Mouse (Mus musculus): ENCODE data around the gene Podn.
"Not testable (repeated sequence)": the region's sequence is repeated elsewhere in the genome, so short reads cannot be mapped to it uniquely, and the experiment has no call there.

Gene Podn

DNA sequence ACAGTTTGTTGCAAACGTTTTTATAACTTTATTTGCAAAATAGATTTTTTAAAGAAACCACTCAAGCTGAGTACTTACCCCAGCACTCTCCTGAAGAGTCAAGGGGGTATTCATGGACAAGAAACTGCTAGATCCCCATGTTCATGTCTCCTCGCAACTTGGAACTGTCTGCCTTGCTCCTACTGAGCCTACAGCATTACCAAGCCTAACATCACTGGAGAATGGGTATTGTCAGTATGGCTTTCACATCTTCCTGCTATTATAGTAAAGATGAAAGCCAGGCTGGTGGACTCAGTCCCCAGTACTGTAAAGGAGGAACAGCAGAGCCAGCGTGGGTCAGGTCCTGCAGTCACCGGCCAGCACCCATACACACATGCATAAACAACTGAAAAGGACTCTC lies at the start of gene Podn:
Gene Podn, minus strand, starts transcription at position 101 of the 400 bp plus-strand sequence.
- DNase-seq (ENCODE audit: low spot score in 2 of 2): no peak

DNA sequence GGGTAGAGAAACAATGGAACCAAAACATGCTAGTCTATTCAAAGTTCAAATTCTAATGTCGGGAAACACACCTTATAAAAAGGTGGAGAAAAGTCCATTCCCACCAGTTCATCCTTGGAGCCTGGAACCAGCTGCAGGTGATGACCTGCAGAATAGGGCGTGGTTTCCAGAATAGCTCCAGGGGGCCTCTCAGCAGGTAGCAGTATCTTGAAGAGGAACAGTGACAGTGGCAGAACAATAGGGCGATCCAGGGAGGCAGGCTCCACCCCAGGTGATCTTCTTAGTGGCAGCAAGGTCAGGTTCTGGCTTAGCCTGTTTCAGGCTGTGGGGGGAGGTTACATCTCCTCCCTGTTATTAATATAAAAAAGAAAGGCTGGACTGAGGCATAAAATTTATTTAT lies 49.3 kb upstream of the Podn start:
- not testable (repeated sequence) for DNase-seq (ENCODE audit: low spot score in 2 of 2)

DNA sequence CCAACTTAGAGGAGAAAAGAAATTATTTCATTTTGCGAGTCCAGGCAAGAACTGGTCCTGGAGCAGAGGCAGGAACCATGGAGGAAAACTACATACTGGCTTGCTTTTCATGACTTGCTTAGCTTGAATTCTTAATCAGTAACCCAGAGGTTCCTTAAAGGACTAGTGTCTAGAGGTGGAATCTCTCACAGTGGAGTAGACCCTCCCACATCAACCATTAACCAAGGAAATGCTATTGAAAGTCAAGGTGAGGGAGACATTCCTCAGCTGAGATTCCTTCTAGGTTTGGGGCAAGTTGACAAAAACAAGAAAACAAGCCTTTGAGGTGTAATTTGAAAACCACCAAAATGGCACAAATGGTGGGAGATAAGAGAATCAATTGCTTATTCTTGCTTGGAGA lies 48.6 kb upstream of the Podn start, which contains the start of gene Scp2:
Gene Scp2, minus strand, starts transcription at position 119 of the 400 bp plus-strand sequence.
- no peak for DNase-seq (ENCODE audit: low spot score in 2 of 2)

DNA sequence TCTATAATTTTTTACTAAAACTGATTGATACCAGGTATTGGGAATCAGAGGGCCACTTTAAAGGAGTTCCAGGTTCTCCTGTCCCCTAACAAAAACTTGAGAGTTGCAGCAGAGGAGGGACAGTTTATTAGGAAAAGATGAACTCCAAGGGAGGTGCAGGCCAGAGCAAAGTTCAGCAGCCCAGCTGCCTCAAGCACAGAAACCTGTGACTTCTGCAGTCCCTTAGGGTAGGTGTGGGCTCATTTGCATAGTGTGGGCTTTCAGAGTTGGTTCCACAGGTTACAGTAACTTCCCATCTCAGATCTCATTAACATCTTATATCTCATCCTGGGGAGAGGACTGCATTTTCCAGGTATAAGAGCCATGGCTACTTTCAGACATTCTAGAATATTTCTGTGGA lies 47.5 kb upstream of the Podn start:
- DNase-seq (ENCODE audit: low spot score in 2 of 2): no peak

DNA sequence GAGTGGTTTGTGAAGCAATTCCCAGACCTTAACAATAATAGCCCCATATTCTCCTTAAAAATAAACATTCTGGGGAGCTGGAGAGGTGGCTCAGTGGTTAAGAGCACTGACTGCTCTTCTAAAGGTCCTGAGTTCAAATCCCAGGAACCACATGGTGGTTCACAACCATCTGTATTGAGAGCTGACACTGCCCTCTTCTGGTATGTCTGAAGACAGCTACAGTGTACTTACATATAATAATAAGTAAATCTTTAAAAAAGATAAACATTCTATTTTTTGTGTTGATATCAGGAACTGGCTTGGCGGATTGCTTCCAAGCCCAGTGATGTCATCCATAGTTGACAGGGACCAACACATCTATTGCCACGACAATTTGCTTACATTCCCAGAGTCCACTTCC lies 46.9 kb upstream of the Podn start:
- not testable (repeated sequence) for DNase-seq (ENCODE audit: low spot score in 2 of 2)

DNA sequence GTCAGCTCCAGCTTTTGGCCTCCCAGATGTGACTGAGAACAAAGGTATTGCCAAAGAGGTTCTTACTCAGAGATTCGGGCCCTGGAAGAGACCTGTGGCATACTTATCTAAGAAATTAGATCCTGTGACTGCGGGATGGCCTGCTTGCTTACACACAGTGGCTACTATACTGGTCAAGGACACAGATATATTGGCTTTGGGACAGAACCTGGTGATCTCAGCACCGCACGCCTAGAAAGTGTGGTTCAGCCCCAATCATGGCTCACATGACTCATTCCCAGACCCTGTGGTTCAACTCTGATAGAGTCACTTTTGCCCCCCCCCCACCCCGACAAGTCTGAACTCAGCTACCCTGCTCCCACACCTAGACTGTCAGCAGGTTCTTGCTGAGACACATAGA lies 40.7 kb upstream of the Podn start:
- DNase-seq (ENCODE audit: low spot score in 2 of 2): no peak

DNA sequence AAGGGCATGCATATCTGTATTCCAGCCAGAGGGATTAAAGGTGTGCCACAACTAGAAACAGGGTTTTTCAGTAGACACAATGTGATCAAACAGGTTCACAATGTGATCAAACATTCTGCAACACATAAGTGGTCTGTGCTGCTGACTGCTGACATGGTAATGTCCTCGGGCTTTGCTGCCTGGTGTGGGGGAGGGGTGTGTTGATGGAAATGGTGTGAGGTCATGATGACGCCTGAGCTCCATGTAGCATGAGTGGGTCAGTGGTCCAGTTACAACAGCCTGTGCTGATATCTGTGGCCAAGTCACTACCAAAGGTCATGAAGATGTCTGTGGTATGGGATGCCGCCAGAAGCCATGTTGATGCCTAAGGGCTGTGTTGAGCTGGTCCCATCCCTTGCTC lies 34.2 kb upstream of the Podn start:
- no peak for DNase-seq (ENCODE audit: low spot score in 2 of 2)

DNA sequence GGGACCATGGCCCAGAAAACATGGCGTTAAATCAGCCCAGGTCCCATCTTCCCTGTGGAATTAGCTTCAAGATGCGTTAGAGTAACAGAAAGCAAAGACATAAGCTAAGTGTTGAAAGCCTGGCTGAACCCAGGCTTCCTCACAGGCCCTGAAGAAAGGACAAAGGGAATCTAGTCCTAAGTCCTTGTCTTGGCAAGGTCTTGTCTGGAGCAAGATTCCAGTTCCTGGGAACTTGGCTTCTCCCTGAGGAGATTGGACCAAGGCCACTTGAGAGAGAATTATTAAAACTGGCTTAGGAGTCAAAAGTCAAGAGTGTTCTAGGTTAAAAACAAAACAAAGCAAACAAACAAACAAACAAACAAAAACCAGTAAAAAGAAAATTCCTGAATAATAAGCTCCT lies 32.1 kb upstream of the Podn start:
- DNase-seq (ENCODE audit: low spot score in 2 of 2): no peak

DNA sequence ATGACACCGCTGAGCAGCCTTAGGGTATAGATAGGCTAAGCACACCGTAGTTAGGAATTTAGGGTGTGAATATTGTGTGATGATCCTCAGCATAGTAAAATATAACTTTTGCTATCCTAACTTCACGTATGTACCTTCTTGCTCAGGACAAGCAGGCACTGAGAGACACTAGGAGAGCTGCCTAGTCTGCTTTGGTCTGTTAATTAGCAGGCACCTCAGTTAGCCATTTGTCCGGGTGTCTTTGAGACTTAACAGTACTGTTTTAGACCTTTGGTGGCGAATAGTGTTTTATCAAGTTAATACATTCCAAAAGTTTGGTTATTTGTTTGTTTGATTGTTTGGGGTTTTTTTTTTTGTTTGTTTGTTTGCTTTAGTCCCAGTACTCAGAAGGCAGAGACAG lies 31.3 kb upstream of the Podn start:
- DNase-seq (ENCODE audit: low spot score in 2 of 2): no peak

DNA sequence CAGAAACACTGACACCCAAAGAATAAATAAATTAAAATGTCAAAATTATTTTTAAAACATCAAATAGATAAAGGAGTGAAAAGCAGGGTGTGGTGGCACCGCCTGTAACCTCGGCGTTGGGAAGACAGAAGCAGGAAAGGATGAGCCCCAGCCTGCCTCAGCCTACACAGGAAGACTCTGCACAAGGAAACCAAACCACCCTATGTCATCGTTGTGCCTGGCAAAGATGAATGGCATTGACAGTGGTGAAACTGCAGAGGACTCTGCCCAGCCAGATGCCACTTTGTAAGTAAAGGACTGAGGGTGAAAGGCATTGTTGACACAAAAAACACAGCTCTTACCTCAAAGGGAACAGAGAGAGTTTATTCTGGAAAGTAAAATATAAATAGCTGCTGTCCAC lies 30.0 kb upstream of the Podn start:
- DNase-seq (ENCODE audit: low spot score in 2 of 2): no peak

DNA sequence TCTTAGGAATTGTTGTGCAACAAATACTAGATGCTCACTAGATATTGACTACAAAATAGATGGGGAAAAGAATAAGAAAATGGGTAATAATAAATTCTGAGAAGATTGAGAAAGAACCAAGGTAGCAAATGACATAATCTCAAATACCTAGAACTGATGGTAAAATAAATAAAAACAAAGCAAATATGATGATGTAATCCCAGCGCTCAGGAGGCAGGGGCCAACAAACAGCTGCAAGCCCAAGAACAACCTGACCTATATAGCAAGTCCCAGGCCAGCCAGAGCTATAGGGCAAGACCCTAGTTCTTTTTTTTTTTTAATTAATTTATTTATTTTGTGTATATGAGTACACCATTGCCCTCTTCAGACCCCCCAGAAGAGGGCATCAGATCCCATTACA lies 27.9 kb upstream of the Podn start:
- no peak for DNase-seq (ENCODE audit: low spot score in 2 of 2)

DNA sequence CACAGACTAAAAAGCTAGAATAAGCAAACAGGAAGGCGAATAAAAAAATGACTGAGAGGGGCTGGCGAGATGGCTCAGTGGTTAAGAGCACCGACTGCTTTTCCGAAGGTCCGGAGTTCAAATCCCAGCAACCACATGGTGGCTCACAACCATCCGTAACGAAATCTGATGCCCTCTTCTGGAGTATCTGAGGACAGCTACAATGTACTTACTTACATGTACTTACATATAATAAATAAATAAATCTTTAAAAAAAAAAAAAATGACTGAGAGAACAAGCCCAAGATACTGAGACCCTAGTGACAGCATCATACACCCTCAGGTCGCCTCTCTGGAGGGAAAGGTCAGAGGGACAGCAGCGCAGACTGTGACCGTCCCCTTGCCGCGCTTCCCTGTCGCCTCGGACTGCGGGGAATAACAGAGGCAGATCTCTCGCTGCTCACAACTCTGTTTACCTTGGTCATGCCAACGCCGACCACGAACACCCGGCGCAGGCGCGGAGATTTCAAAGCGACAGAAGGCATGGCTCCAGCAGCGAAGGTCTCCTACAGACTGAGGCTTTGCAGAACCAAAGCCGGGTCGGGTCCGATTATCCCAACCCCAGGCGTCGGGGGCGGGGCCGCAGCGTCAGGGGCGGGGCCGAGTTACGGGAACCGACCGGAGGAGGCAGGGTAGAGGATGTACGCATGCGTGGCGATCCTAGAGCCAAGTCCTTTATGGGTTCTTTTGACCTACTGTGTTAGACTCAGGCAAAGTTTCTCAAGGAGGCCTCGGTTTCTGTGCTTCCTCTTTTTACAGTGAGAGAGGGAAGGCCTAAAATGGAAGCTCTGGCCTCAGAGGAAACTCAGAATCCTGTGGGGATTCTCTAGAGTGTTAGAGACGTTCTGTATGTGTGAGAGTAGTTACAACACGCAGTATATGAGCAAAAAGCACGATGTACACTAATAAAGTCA lies 22.0 kb upstream of the Podn start:
- DNase-seq (ENCODE audit: low spot score in 2 of 2): peak; percentile 84 to 93

DNA sequence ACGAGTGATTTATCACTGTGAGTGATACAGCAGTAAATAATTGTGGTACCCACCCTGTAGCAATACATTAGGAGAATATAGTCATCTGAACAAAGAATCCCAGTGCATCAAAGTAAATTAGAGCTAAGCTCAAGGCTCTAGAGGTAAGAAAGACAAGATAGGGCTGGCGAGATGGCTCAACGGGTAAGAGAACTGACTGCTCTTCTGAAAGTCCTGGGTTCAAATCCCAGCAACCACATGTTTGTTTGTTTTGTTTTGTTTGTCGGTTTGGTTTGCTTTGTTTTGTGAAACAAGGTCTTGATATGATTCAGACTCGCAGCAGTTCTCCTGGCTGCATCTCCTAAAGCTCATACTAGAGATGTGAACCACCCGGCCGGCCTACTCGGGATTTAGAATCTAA lies 21.2 kb upstream of the Podn start:
- DNase-seq (ENCODE audit: low spot score in 2 of 2): no peak

DNA sequence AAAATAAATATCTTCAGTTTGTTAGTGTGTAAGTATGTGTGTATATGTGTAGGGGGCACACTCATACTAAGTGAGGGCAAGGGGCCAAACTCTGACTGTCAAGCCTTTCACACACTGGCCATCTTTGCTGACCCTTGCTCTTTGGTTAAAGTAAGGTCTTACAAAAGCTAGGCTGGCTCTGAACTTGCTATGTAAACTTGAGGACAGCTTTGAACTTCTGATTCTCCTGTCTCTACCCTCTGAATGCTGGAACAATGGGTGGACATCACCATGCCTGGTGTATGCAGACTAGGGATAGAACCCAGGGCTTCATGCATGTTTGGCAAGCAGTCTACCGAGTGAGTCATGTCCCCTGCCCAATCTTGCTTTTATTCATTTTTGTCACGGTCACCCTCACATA lies 20.2 kb upstream of the Podn start:
- no peak for DNase-seq (ENCODE audit: low spot score in 2 of 2)

DNA sequence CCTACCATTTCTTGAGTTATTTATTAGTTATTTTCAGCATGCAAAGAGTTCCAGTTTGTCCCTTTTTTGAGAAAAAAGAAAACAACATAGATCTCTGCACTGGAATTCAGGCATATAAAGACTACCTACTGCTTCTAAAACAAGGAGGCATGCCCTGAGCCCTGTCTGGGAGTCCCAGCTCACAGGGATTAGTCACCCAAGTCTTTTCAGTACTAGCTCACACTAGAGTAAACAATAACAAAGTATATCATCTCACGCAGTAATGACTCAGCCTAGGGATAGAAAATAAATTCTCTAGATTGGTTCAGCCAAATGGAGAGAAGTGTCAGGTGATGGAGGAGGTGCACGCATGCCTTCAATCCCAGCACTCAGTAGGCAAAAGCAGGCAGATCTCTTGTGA lies 14.5 kb upstream of the Podn start:
- no peak for DNase-seq (ENCODE audit: low spot score in 2 of 2)

DNA sequence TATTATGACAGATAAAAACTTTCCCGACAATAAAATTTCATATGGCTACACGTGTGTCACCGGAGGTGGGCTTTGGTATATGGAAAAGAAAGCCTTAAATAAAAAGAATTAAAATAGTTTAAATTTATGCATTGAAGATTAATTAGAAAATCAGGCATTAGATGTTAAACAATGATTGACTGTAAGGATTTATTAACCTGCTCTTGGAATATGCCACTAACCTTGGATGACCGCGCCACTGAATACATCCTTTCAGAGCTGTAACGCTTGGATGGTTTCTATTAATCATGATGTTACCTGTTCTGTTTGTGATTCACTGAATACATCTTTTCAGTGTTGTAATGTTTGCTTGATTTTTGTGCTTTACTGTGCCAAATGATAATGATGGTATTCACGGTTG lies 13.5 kb upstream of the Podn start:
- DNase-seq (ENCODE audit: low spot score in 2 of 2): no peak

DNA sequence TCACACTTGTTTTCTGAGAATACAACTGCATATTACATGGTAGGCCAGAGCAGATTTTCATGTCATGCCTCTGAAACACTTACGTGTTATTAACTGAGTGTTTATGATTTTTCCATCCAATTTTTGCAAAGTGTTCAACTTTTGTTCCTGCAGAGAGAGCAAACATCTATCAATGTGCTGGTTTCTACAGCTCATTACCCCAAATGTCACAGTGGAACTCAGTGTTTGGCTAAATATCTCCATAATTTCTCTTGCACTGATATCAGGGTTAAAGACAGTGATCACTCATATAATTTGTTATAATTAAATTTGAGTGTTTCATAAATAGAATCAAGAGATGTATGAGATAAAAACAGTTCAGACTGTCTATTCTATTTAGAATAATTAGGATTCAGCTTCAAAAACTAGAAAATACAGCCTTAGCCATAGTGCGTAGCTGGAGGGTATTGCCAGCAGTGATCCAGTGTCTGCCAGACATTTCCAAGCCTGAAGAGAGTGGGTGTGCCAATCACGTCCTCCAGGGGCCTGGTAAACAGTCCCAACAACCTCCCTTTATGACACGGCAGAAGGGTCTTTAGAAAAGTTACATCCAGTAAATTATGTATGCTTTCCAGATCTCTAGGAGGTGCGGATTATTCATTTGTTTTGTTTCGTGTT lies 3.4 kb downstream of the Podn start:
- no peak for DNase-seq (ENCODE audit: low spot score in 2 of 2)

DNA sequence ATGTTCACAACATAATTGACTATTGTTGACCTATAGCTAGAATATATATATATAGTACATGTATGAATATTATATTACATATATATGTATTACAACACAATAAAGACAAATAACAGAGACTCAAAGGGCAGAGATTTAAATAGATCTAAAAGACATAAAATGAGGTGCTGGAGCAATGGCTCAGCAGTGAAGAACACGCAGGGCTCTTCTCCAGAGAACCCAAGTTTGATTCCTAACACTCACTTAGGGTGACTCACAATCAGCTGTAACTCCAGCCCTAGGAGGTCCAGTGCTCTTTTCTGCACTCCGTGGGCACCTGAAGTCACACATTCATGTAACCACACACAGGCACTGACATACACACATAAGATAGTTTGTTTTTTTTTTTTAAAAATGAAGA lies 12.3 kb downstream of the Podn start:
- DNase-seq (ENCODE audit: low spot score in 2 of 2): no peak

DNA sequence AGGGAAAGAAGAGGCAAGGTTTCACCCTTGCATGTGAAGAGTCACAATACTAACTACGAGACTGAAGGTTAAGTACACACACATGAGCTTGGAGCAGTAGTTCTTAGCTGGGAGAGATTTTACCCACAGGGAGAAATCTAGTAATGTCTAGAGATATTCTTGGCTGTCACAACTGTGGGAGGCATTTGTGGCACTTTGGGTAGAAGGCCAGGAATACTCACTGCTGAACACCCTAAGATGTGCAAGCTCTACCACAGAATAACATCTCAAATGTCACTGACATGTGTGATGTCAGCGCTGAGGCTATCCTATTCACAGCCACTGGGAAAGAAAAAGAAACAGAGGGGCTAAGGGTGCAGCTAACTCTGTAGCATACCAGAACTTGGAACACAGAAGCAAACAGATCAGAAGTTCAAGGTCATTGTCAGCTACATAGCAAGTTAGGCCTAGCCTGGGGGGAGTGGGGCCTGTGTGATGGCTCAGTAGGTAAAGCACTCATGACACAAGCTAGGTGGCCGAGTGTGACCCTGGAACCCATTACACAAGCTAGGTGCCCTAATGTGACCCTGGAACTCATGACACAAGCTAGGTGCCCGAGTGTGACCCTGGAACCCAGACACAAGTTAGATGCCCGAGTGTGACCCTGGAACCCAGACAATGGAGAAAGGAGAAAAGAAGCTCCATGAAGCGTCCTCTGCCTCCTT lies 13.1 kb downstream of the Podn start:
- DNase-seq (ENCODE audit: low spot score in 2 of 2): no peak

DNA sequence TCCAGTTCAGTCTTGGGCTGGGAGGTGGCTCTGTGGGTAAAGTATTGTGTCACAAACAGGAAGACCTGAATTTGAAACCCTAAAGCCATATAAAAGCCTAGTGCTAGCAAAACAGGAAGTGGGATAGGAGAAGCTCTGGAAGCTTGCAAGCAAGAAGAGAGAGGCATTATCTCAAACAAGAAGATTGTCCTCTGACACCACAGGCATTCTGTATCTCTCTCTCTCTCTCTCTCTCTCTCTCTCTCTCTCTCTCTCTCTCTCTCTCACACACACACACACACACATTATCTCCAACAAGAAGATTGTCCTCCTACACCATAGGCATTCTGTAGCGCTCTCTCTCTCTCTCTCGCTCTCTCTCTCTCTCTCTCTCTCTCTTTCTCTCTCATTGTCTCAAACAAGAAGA lies 13.8 kb downstream of the Podn start:
- DNase-seq (ENCODE audit: low spot score in 2 of 2): no peak

DNA sequence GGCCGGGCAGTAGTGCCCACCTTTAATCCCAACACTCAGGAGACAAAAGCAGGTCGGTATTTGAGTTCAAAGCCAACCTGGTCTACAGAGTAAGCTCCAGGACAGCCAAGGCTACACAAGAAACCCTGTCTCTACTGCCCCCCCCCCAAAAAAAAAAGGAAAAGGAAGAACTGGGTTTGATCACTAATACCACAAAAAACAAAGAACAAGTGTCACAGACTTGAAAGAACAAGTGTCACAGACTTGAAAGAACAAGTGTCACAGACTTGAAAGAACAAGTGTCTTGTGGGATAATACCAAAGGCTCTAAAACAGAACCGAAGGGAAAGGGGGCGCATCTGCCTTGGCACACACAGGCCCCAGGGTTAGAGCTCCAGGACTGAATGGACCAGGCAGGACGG lies 15.4 kb downstream of the Podn start:
- DNase-seq (ENCODE audit: low spot score in 2 of 2): no peak

DNA sequence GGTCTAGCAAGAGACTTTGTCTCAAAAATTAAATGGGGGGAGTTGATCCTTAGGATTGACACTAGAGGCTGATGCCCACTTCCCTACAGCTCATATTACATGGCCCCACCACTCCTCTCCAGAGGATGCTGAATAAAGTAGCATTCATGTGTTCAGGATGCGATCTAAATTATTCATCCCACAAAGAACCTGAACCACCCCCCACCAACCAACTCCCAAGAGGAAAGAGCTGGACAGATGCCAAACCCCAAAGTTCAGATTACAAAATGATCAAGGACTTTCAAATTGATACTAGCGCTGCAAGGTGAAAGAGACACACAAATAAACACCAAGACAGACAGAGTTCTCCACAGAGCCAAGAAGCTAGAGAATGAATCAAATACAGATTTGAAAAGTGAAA lies 16.5 kb downstream of the Podn start:
- no peak for DNase-seq (ENCODE audit: low spot score in 2 of 2)

DNA sequence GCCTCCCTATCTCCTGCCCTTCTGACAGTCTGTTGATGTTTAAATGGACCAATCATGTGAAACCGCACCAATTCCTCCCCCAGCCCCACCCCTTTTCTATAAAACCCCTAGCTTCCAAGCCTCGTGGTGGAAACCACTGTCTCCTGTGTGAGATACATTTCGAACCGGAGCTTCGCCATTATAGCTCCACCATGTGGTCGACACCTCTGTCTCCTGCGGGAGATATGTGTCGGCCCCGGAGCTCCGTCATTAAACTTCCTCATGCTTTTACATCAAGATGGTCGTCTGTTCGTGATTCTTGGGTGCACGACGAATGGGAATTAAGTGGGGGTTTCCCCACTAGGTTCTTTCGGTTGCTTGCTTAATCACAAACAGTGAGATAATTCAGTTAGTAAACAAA lies 17.1 kb downstream of the Podn start:
- not testable (repeated sequence) for DNase-seq (ENCODE audit: low spot score in 2 of 2)

Measured in frontal cortex, postnatal 14 days (tissue).